Mouse (Mus musculus) liver, postnatal 0 days (tissue): ENCODE data around the gene Lgr6.

Source experiments
- CTCF ChIP-seq: sonication (generic); IDR thresholded peaks from 2 replicates; pipeline ENCODE4 v1.5.1; 2016; ENCODE audit warnings: antibody characterized with exemption, low read depth
- EP300 ChIP-seq: IDR thresholded peaks from 2 replicates; pipeline ENCODE4 v1.6.1; 2016; ENCODE audit warnings: antibody characterized with exemption, low read depth, mild to moderate bottlenecking

GRCm38 (mm10) chr1:135003346-135003745, 101.7 kb downstream of the Lgr6 start:
- TF ChIP-seq CTCF (no peak), EP300 (no peak)
